Mouse (Mus musculus) myocyte (in vitro differentiated cells): ENCODE measurements at regions not wholly inside any gene's neighbourhood (a gene's known extent, or its start where the extent isn't known, plus 50 kb on each side); places are given as distances from the start of the nearest gene placed in this dataset.

Experiments
- H3K27me3 ChIP-seq: one replicate; pipeline ENCODE4 v1.6.1; 2011; ENCODE audit not compliant: control insufficient read depth, insufficient read depth, insufficient read length
- H3K36me3 ChIP-seq: one replicate; pipeline ENCODE4 v1.6.1; 2011; ENCODE audit not compliant: control insufficient read depth, insufficient read depth
- H3K4me2 ChIP-seq: one replicate; pipeline ENCODE4 v1.6.1; 2011; ENCODE audit warnings: low read depth, control low read depth
- H3K4me3 ChIP-seq: one replicate; pipeline ENCODE4 v1.5.1; 2011; ENCODE audit warnings: mild to moderate bottlenecking, control low read depth, moderate library complexity
- H3K79me2 ChIP-seq: one replicate; pipeline ENCODE4 v1.6.1; 2011; ENCODE audit not compliant: control insufficient read depth, insufficient read depth
- H3ac ChIP-seq: one replicate; pipeline ENCODE4 v1.6.1; 2011; ENCODE audit not compliant: control insufficient read depth, insufficient read length
- CEBPB ChIP-seq: IDR thresholded peaks from 2 replicates; pipeline ENCODE4 v1.6.1; 2011; ENCODE audit warnings: mild to moderate bottlenecking, moderate library complexity; ENCODE audit not compliant: poor library complexity, insufficient read depth, severe bottlenecking
- E2F4 ChIP-seq: IDR thresholded peaks from one replicate; pipeline ENCODE4 v1.6.1; 2011; ENCODE audit warnings: mild to moderate bottlenecking, control low read depth, moderate library complexity; ENCODE audit not compliant: insufficient read depth
- MAX ChIP-seq: IDR thresholded peaks from one replicate; pipeline ENCODE4 v1.6.1; 2011; ENCODE audit warnings: low read depth, mild to moderate bottlenecking, control low read depth
- MYOD1 ChIP-seq, 3 experiments: IDR thresholded peaks; one replicate each; pipeline ENCODE4 v1.6.1; 2011; ENCODE audit warnings: control low read depth in 2 of 3, low read depth in 2 of 3, mild to moderate bottlenecking in 2 of 3, moderate library complexity in 1 of 3; ENCODE audit not compliant: insufficient read length in 2 of 3, control insufficient read depth in 1 of 3
- MYOG ChIP-seq, 3 experiments: IDR thresholded peaks; one replicate each; pipeline ENCODE4 v1.6.1; 2011; ENCODE audit warnings: control low read depth in 2 of 3, low read depth in 2 of 3, mild to moderate bottlenecking in 2 of 3; ENCODE audit not compliant: insufficient read length in 2 of 3, control insufficient read depth in 1 of 3, insufficient read depth in 1 of 3
- POLR2A ChIP-seq: IDR thresholded peaks from one replicate; pipeline ENCODE4 v1.6.1; 2011; ENCODE audit warnings: low read depth, mild to moderate bottlenecking, control low read depth, moderate library complexity; ENCODE audit not compliant: insufficient read length
- POLR2AphosphoS2 ChIP-seq: IDR thresholded peaks from one replicate; pipeline ENCODE4 v1.6.1; 2011; ENCODE audit warnings: low read depth, control low read depth; ENCODE audit not compliant: insufficient read length
- REST ChIP-seq: IDR thresholded peaks from one replicate; pipeline ENCODE4 v1.6.1; 2011; ENCODE audit warnings: mild to moderate bottlenecking, control low read depth, moderate library complexity; ENCODE audit not compliant: insufficient read depth, insufficient read length
- SRF ChIP-seq: IDR thresholded peaks from one replicate; pipeline ENCODE4 v1.6.1; 2011; ENCODE audit warnings: low read depth; ENCODE audit not compliant: control insufficient read depth, insufficient read length
- TCF12 ChIP-seq: IDR thresholded peaks from one replicate; pipeline ENCODE4 v1.6.1; 2011; ENCODE audit warnings: mild to moderate bottlenecking, control low read depth; ENCODE audit not compliant: poor library complexity, insufficient read depth, severe bottlenecking
- TCF3 ChIP-seq: IDR thresholded peaks from one replicate; pipeline ENCODE4 v1.6.1; 2011; ENCODE audit warnings: low read depth, control low read depth; ENCODE audit not compliant: insufficient read length
- USF1 ChIP-seq: IDR thresholded peaks from one replicate; pipeline ENCODE4 v1.6.1; 2011; ENCODE audit warnings: low read depth, mild to moderate bottlenecking, control low read depth, moderate library complexity

DNA sequence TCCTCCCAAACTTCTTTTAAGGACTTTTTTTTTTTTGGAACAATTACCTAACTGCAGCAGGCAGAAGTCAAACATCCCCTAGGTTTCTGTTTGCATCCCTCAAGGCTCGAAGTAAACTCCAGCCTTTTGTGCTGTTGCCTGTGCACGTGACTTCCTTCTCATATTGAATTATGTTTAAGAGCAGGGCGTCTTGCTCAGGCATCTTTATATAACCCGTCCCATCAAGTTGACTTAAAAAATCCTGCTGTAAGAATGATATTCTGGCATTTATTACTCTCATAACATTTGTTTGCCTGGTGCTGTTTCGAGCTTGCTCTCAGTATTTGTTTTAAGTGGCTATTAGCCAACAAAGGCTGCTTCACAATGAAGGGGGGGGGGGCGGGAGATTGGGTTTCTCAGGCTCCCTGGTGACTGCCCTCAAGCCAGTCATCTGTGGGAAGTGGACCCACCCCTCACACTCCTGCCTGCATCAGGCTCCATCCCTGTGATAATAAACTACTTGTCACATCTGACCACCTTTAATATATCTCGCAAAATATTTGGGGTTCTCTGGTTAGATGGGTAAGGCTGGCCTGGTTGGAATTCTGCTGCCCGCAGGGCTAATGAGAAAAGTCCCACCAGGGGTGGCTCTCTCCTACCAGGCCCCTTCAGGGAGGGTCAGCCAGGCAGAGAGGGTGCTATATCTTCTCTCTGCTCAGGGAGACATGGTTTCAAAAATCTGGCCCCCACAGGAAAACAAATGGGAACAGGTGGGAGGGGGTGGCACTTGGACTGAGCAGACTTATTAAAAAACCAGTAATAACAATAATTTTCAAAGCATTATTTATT is 277.1 kb upstream of the Atp5g3 start:
- no peak overlapping the region for H3ac ChIP-seq
- H3K4me3 ChIP-seq: no peak overlapping the region
- H3K79me2 ChIP-seq: no peaks in the 10 kb centered on the region
- no peaks in the 10 kb centered on the region for H3K36me3 ChIP-seq
- TF ChIP-seq TCF12 (no peak), TCF3 (no peak), E2F4 (no peak), CEBPB (no peak), USF1 (no peak), REST (no peak), MYOD1 (IDR thresholded peaks at IDR 0.05; ENCODE audit: control insufficient read depth in 1 of 3, insufficient read length in 2 of 3, low read depth in 2 of 3) (no peak), MYOG (IDR thresholded peaks at IDR 0.05; ENCODE audit: control insufficient read depth in 1 of 3, insufficient read depth in 1 of 3, insufficient read length in 2 of 3, low read depth in 2 of 3) (no peak), MAX (no peak), POLR2A (no peak), POLR2AphosphoS2 (no peak), SRF (no peak)
- H3K4me2 ChIP-seq: no peak overlapping the region
- no peaks in the 10 kb centered on the region for H3K27me3 ChIP-seq

DNA sequence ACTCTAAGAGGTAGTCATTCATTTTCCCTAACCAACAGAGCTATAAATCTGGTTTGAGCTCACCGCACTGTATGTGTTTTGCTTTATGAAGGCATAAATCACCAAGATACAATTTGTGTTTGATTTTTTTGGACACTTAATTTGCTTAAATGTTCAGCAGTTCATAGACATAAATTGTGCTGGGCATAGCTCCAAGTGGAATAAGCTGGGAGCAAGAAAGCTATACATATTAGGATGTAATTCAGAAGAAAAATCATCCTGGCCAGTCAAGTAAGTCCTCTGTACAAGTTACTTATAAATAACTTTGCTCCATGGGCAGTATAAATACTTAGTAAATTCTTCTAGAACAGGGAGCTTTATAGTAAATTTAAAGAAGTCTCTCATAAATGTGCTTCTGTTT is 267.0 kb upstream of the Atp5g3 start:
- TF ChIP-seq REST (no peak), POLR2A (no peak), USF1 (no peak), SRF (no peak), MYOD1 (IDR thresholded peaks at IDR 0.05; ENCODE audit: control insufficient read depth in 1 of 3, insufficient read length in 2 of 3, low read depth in 2 of 3) (no peak), MYOG (IDR thresholded peaks at IDR 0.05; ENCODE audit: control insufficient read depth in 1 of 3, insufficient read depth in 1 of 3, insufficient read length in 2 of 3, low read depth in 2 of 3) (no peak), POLR2AphosphoS2 (no peak)
- Histone ChIP-seq H3K27me3 (peaks cover 3% of the 10 kb centered on the region), H3K4me2 (no peak overlapping the region), H3K4me3 (no peak overlapping the region), H3K36me3 (no peaks in the 10 kb centered on the region), H3ac (no peak overlapping the region), H3K79me2 (no peaks in the 10 kb centered on the region)

DNA sequence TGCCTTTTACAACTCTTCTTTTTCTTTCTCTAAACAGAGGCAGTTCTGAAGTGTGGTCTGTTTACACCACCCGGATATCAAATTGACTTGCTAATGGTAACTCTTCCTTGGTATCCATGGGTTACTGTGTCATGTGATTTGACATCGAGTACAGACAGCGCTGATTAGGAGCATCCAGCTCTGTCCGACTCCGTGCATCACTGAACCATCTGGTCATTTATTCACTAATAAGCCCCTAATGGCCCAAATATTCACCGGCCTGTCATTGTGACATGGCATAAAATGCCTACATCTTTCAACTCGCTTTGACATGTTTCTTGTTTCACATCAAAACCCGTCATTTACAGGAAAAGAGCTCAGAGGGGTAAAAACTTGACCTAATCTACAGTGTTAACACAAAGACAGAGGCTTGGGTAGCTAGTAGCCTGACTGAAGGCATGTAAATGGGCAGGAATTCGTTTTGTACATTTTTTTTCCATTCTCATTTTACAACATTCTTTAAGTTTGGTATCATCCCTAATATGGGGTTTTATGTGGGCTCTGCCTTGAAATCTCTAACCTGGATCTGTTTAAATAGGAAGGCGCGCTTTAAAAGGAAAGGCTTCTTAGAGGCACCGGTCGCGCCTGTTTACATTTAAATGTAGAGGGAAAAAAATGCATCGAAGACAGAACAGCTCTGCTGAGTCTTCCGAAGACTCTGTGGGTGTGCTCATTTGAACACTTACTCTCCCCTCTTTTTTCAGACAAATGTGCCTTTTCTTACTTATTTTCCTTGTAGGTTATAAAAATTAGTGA is 257.8 kb upstream of the Atp5g3 start:
- TF ChIP-seq E2F4 (no peak), MAX (no peak), MYOG (IDR thresholded peaks at IDR 0.05; ENCODE audit: control insufficient read depth in 1 of 3, insufficient read depth in 1 of 3, insufficient read length in 2 of 3, low read depth in 2 of 3) (no peak), USF1 (no peak), REST (no peak), SRF (no peak), POLR2A (no peak), TCF3 (no peak), MYOD1 (IDR thresholded peaks at IDR 0.05; ENCODE audit: control insufficient read depth in 1 of 3, insufficient read length in 2 of 3, low read depth in 2 of 3) (no peak), TCF12 (no peak), POLR2AphosphoS2 (no peak), CEBPB (no peak)
- H3K4me2 ChIP-seq: no peak overlapping the region
- no peaks in the 10 kb centered on the region for H3K79me2 ChIP-seq

DNA sequence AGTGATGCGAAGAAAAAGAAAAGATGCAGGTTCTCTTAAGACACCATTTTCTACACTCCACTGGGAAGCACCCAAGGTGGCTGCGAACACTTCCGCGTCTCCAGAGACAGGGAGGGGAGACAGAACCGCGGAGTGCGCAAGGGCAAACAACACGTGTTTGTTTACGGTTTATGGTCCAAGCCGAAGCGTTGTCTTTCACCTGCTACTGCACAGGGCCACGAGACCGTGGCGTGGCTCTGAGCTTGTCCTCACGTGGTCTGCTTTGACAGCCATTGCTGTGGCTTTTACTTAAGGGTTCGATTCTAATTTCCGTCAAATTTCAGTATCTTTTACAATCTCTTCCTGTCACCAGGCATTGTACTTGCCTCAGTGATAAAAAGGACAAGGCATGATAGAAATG is 257.2 kb upstream of the Atp5g3 start:
- Histone ChIP-seq H3K79me2 (no peaks in the 10 kb centered on the region), H3K4me2 (no peak overlapping the region), H3K27me3 (no peaks in the 10 kb centered on the region), H3K36me3 (no peaks in the 10 kb centered on the region), H3ac (no peak overlapping the region), H3K4me3 (no peak overlapping the region)
- TF ChIP-seq USF1 (no peak), TCF12 (no peak), REST (no peak), TCF3 (no peak), MYOD1 (IDR thresholded peaks at IDR 0.05; ENCODE audit: control insufficient read depth in 1 of 3, insufficient read length in 2 of 3, low read depth in 2 of 3) (no peak), POLR2A (no peak), E2F4 (no peak), CEBPB (no peak)

More for the DNA sequence above, 257.8 kb upstream of the Atp5g3 start:
- Histone ChIP-seq H3K27me3 (peaks cover 2% of the 10 kb centered on the region), H3ac (no peak overlapping the region), H3K36me3 (no peaks in the 10 kb centered on the region), H3K4me3 (no peak overlapping the region)
